Mouse (Mus musculus): ENCODE data around the gene Rbm5. TPM values are rescaled to one million over a fixed set of nuclear protein-coding genes. Genes with fewer than 3 reads are reported as not detected.

Gene Rbm5
- polyA plus RNA-seq, 2 experiments from 2014 or later: 280 to 324 TPM

GRCm38 (mm10) chr9:107729709-107730108 is 41.1 kb downstream of the Rbm5 start:
- ATAC-seq: no peak

- no peak for ATAC-seq
These were observed 41.7 kb downstream of the Rbm5 start for GRCm38 (mm10) chr9:107728919-107729670.

- ATAC-seq: no peak
These were observed 43.8 kb downstream of the Rbm5 start for GRCm38 (mm10) chr9:107727041-107727440.

GRCm38 (mm10) chr9:107724796-107725195 is 46.0 kb downstream of the Rbm5 start:
- no peak for ATAC-seq

- no peak for ATAC-seq
These were observed 46.8 kb downstream of the Rbm5 start for GRCm38 (mm10) chr9:107723794-107724531.

GRCm38 (mm10) chr9:107723292-107723691 is 47.5 kb downstream of the Rbm5 start:
- no peak for ATAC-seq

- ATAC-seq: no peak
These were observed 51.8 kb downstream of the Rbm5 start for GRCm38 (mm10) chr9:107718781-107719540.

GRCm38 (mm10) chr9:107716951-107717350 is 53.8 kb downstream of the Rbm5 start:
- no peak for ATAC-seq

GRCm38 (mm10) chr9:107715632-107716031 is 55.2 kb downstream of the Rbm5 start:
- ATAC-seq: no peak

- no peak for ATAC-seq
These were observed 56.4 kb downstream of the Rbm5 start for GRCm38 (mm10) chr9:107714221-107714952.

GRCm38 (mm10) chr9:107709697-107710483 is 60.9 kb downstream of the Rbm5 start, which contains the start of gene Sema3f:
TSS of gene Sema3f (minus strand) at chr9:107710475.
- peak; percentile 69 for ATAC-seq

- ATAC-seq: no peak
These were observed 61.6 kb downstream of the Rbm5 start for GRCm38 (mm10) chr9:107709096-107709696.

- no peak for ATAC-seq
These were observed 62.2 kb downstream of the Rbm5 start for GRCm38 (mm10) chr9:107708439-107709095.

- no peak for ATAC-seq
These were observed 62.9 kb downstream of the Rbm5 start for GRCm38 (mm10) chr9:107707701-107708438.

GRCm38 (mm10) chr9:107706781-107707211 is 64.0 kb downstream of the Rbm5 start:
- no peak for ATAC-seq

GRCm38 (mm10) chr9:107703337-107704122 is 67.3 kb downstream of the Rbm5 start:
- no peak for ATAC-seq

GRCm38 (mm10) chr9:107702606-107703185 is 68.1 kb downstream of the Rbm5 start:
- ATAC-seq: no peak

- ATAC-seq: no peak
These were observed 69.2 kb downstream of the Rbm5 start for GRCm38 (mm10) chr9:107701594-107701993.

All from CD4-positive, CD25-positive, alpha-beta regulatory T cell, adult 4 months (primary cell).